Mouse (Mus musculus) forebrain, embryonic 14.5 days (tissue): Measurements from ENCODE around the gene Nrbf2. TPM values are rescaled to one million over a fixed set of nuclear protein-coding genes. Genes with fewer than 3 reads are reported as not detected.
A peak's percentile ranks its signal among the peaks of the same experiment; 100 is the strongest.

Experiments used
- ATAC-seq: fragments of 200-750 bp; cut with Nextera tagmentation; 2 replicates; pipeline ENCODE4 v1.8.0; 2017; ENCODE audit warnings: mild to moderate bottlenecking, moderate library complexity
- DNase-seq: peaks from one replicate; pipeline ENCODE4 v3.0.0-alpha.2; 2015; ENCODE audit warnings: low spot score
- H3K27ac ChIP-seq: fragments of 300-500 bp; sonication (generic); 2 replicates; pipeline ENCODE4 v1.5.1; 2014; ENCODE audit warnings: low read depth, mild to moderate bottlenecking, control low read depth, low read length, moderate library complexity
- H3K27me3 ChIP-seq: fragments of 300-500 bp; sonication (generic); replicated peaks from 2 replicates; pipeline ENCODE4 v1.6.1; 2014; ENCODE audit warnings: low read length, control low read depth, mixed read lengths; ENCODE audit not compliant: control insufficient read depth, insufficient read depth
- H3K36me3 ChIP-seq: fragments of 300-500 bp; sonication (generic); 2 replicates; pipeline ENCODE4 v1.6.1; 2014; ENCODE audit warnings: low read length, control low read depth; ENCODE audit not compliant: control insufficient read depth, insufficient read depth
- H3K4me1 ChIP-seq: fragments of 300-500 bp; sonication (generic); 2 replicates; pipeline ENCODE4 v1.6.1; 2014; ENCODE audit warnings: antibody characterized with exemption, low read length, control low read depth; ENCODE audit not compliant: control insufficient read depth, insufficient read depth
- H3K4me2 ChIP-seq: fragments of 300-500 bp; sonication (generic); 2 replicates; pipeline ENCODE4 v1.6.1; 2014; ENCODE audit warnings: mild to moderate bottlenecking, control low read depth, low read length
- H3K4me3 ChIP-seq: fragments of 300-500 bp; sonication (generic); 2 replicates; pipeline ENCODE4 v1.5.1; 2014; ENCODE audit warnings: low read depth, low read length, control low read depth
- H3K9ac ChIP-seq: fragments of 300-500 bp; sonication (generic); 2 replicates; pipeline ENCODE4 v1.6.1; 2014; ENCODE audit warnings: mild to moderate bottlenecking, low read length, control low read depth, moderate library complexity
- H3K9me3 ChIP-seq: fragments of 300-500 bp; sonication (generic); replicated peaks from 2 replicates; pipeline ENCODE4 v1.6.1; 2016; ENCODE audit warnings: low read length, control low read depth, mixed read lengths; ENCODE audit not compliant: control insufficient read depth
- WGBS: fragments of 180-500 bp; shearing (Covaris S2); extraction: QIAGEN DNeasy Blood & Tissue Kit; methylation state at CpG from one replicate; pipeline ENCODE4 v1.1.7; 2014; 5-methylcytosine and 5-hydroxymethylcytosine counted together
- polyA plus RNA-seq: library from polyadenylated mRNA; unstranded; fragments of >200 nt; fragmentation: Nextera tagmentation; extraction: Ambion mirVana; gene quantifications from 2 replicates; pipeline ENCODE4 v1.2.1, GENCODE M21; 2014

Nrbf2 gene
- polyA plus RNA-seq, 1 experiment from 2014 or later: 41.7 TPM

DNA sequence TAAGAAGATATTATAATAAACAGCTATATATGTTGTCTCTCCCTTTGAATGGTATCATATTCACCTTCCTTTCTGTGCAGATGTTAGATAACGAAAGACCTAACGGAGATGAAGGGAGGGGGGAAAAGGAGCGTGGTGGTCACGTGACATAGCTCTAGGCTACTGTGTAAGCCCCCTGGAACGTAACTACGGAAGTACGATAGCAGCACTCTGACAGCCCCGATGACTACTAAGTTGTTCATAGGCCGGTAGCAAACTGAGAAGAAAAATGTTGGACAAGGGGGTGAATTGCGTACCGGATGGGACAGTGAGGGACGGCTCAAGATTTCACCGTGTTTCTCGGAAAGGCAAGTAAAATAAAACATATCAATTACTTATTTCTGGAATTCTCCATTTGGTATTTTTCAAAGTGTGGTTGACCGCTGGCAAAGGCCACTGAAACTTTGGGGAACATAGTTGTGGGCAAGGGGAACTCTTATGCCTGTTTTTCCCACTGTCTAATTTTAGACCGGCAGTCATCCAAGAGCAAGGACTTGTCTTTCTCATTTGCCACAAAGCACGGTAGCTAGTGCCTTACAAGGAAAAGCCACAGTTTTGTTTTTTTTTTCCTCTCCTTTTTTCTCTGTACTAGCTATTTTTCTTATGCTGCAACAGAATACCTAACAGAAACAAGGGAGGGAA lies 12.2 kb upstream of the Nrbf2 start:
- no peak overlapping the region for H3K9ac ChIP-seq
- ATAC-seq (no peak), DNase-seq (no peak)
- 94% methylated on average over 17 of the region's 17 CpGs for WGBS
- no peak overlapping the region for H3K27ac ChIP-seq
- H3K4me1 ChIP-seq: no peaks in the 10 kb centered on the region
- H3K27me3 ChIP-seq: no peaks in the 10 kb centered on the region
- no peak overlapping the region for H3K4me2 ChIP-seq
- no peaks in the 10 kb centered on the region for H3K36me3 ChIP-seq
- H3K9me3 ChIP-seq: no peaks in the 10 kb centered on the region
- no peak overlapping the region for H3K4me3 ChIP-seq

DNA sequence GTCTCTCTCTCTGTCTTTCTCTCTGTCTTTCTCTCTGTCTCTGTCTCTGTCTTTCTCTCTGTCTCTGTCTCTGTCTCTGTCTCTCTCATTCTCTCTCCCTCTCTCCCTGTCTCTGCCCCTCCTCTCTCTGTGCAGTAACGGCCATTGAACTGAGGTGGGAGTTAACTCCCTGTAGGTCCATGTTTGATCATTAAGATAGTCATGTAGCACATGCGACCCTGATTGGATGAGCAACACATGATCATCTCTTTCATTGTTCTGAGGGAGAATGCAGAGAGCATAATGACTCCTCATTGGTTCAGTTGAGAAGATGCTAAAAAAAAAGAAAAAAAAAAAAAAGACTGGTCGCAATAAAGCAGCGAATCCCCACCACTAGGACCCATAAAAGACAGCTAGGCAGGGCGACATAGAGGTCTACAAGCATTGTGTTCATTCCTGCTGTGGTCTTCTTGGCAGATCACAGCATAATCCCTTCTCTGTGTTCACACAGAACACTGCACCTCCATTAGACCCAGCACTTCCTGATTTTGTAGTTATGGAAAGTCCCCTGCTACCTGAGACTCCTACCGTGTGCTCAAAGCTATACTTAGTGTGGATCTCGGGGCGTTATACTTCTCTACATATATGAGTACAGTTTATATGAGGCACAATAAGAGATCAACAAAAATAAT lies 11.5 kb upstream of the Nrbf2 start:
- no peaks in the 10 kb centered on the region for H3K9me3 ChIP-seq
- H3K27ac ChIP-seq: no peak overlapping the region
- H3K9ac ChIP-seq: no peak overlapping the region
- no peak overlapping the region for H3K4me3 ChIP-seq
- H3K4me2 ChIP-seq: no peak overlapping the region
- 84% methylated on average over 8 of the region's 8 CpGs for WGBS
- H3K36me3 ChIP-seq: no peaks in the 10 kb centered on the region
- H3K4me1 ChIP-seq: no peaks in the 10 kb centered on the region
- DNase-seq: no peak
- no peak for ATAC-seq
- H3K27me3 ChIP-seq: no peaks in the 10 kb centered on the region

DNA sequence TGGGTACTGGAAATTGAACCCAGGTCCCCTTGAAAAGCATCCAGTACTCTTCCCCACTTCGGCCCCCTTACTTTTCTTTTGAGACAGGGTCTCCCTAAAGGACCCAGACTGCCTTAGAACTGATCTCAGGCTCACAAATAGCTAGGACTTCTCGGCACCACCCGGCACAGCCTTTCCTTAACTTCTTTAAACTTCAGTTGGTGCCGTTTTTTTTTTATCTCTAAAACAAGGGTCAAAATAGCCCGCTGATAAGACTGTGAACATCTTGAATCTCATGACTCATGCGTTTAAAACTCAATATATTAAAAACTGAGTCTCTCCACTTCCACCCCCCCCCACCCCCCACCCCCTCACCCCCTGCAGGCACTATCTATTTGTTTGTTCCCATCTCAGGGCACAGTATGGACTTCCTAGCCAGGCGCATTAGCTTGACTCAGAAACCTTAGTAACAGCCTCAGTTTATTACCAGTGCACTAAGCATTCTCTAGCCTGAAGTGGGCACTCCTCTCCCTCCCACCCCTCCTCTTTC lies 10.9 kb upstream of the Nrbf2 start:
- no peaks in the 10 kb centered on the region for H3K9me3 ChIP-seq
- no peak overlapping the region for H3K4me2 ChIP-seq
- WGBS: 86% methylated on average over 7 of the region's 7 CpGs
- H3K9ac ChIP-seq: no peak overlapping the region
- H3K27ac ChIP-seq: no peak overlapping the region
- no peak overlapping the region for H3K4me3 ChIP-seq
- no peaks in the 10 kb centered on the region for H3K36me3 ChIP-seq
- H3K4me1 ChIP-seq: no peaks in the 10 kb centered on the region
- ATAC-seq: no peak
- DNase-seq: no peak
- no peaks in the 10 kb centered on the region for H3K27me3 ChIP-seq

DNA sequence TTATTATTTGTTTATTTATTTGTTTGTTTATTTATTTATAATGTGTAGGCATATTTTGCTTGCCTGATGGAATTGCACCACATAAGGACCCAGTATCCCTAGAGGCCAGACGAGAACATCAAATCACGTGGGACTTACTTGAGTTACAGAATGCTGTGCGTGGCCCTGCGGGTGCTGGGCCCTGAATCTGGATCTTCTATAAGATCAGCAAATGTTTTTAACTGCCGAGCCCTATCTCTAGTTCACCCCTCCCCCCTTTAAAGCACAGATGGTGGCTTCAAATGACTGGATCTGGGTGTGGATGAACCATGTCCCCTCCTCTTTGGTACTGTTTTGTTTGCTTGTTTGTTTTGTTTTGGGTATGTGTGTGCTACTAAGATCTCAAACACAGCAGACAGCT lies 10.2 kb upstream of the Nrbf2 start:
- ATAC-seq: no peak
- no peak for DNase-seq
- H3K4me1 ChIP-seq: no peaks in the 10 kb centered on the region

DNA sequence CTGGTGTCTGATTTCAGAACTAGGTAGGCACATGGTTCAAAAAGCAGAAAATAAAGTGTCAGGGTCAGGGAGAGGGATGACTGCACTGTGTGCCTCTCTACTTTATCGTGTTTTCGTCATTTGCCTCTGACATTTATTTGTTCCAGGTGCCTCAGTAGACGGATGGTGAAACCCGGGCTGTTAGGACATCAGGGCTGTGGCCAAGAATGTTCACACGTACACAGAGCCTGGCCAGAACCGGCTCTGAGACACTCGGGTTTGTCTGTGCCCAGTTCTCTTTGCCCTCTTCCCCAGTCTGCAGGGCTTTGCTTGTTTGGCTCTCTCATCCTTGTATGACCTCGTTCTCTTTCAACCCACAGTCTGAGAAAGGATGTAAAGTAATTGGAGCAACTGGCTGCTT lies 6.0 kb upstream of the Nrbf2 start:
- H3K4me1 ChIP-seq: no peaks in the 10 kb centered on the region
- WGBS: 86% methylated on average over 8 of the region's 8 CpGs
- no peak overlapping the region for H3K27ac ChIP-seq
- ATAC-seq (no peak), DNase-seq (no peak)
- no peaks in the 10 kb centered on the region for H3K36me3 ChIP-seq
- H3K27me3 ChIP-seq: no peaks in the 10 kb centered on the region
- H3K9ac ChIP-seq: no peak overlapping the region
- no peak overlapping the region for H3K4me2 ChIP-seq
- no peak overlapping the region for H3K4me3 ChIP-seq
- H3K9me3 ChIP-seq: no peaks in the 10 kb centered on the region

More for the DNA sequence above, 10.2 kb upstream of the Nrbf2 start:
- H3K36me3 ChIP-seq: no peaks in the 10 kb centered on the region
- 84% methylated on average over 5 of the region's 5 CpGs for WGBS
- H3K9ac ChIP-seq: no peak overlapping the region
- H3K27ac ChIP-seq: no peak overlapping the region
- H3K4me3 ChIP-seq: no peak overlapping the region
- H3K4me2 ChIP-seq: no peak overlapping the region
- no peaks in the 10 kb centered on the region for H3K27me3 ChIP-seq
- no peaks in the 10 kb centered on the region for H3K9me3 ChIP-seq

DNA sequence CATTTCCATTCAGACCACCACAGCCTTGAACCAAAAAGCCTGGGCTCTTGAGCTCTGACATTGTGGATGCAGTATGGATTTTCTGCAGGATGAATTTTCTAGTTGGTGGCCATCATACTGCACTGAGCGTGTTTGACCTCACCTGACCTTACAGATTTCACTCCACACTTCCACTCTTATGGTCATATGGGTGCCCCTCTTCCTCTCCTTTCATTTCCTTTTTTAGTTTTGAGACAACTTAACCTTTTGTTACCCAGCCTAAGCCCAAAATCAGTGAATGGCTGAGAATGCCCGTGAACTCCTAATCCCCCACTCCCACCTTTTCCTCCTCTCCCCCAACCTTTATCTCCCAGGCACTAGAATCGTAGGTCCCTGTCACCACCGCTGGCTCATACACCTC lies 5.5 kb upstream of the Nrbf2 start:
- DNase-seq (no peak), ATAC-seq (no peak)
- H3K9ac ChIP-seq: no peak overlapping the region
- H3K27me3 ChIP-seq: no peaks in the 10 kb centered on the region
- WGBS: 65% methylated on average over 4 of the region's 4 CpGs
- H3K9me3 ChIP-seq: no peaks in the 10 kb centered on the region
- H3K4me3 ChIP-seq: no peak overlapping the region
- no peak overlapping the region for H3K4me2 ChIP-seq
- H3K36me3 ChIP-seq: no peaks in the 10 kb centered on the region
- H3K4me1 ChIP-seq: no peaks in the 10 kb centered on the region
- H3K27ac ChIP-seq: no peak overlapping the region

DNA sequence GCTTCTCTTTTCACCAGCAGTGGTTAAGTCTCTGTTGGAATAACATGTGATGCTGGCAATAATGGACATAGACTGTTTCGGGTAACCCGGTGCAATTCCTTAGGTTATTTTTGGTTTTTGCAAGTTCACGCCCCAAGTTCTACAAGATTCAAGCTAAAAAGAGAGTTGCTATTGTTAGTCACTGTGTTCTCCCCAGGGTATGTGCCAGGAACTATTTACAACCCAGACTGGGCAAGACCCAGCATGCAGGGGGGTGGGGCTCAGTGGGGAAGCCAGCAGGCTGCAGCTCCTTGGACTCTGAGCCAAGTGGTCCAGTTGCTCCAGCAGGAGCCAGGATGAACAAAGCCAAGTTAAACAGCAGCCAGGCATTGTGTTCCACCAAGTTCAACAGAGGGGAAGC lies 2.8 kb upstream of the Nrbf2 start:
- Histone ChIP-seq H3K9me3 (no peaks in the 10 kb centered on the region), H3K4me1 (peaks cover 10% of the 10 kb centered on the region; the same call in 1 of the 2 replicates), H3K27ac (no peak overlapping the region), H3K9ac (no peak overlapping the region), H3K36me3 (no peaks in the 10 kb centered on the region), H3K27me3 (no peaks in the 10 kb centered on the region), H3K4me2 (no peak overlapping the region), H3K4me3 (no peak overlapping the region)
- DNase-seq (peak; percentile 13), ATAC-seq (no peak)
- WGBS: 76% methylated on average over 3 of the region's 3 CpGs

DNA sequence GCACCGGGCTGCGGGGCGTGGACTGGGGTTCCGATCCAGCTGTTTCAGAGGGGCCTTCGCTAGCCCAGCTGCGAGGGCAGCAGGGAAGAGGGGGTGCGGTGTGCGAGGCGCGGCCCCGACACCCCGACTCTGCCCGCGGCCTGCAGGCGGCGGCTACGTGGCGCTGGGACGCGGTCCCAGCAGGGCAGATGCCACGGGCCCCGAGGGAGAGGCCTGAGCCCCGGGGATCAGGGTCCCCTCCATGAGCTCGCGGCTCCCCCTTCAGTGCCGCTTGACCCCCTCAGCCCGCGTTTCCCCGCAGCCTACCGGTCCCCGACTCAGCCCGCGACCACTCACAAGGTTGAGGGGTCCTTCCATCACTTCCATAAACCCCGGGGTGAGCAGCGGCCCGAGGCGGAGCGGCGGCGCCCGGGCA lies 337 bp downstream of the Nrbf2 start:
- Histone ChIP-seq H3K27me3 (no peaks in the 10 kb centered on the region), H3K4me2 (peak overlapping the region; percentile 75), H3K4me3 (peak overlapping the region; percentile 66), H3K9me3 (no peaks in the 10 kb centered on the region), H3K27ac (peak overlapping the region; percentile 28; the same call in 1 of the 2 replicates), H3K4me1 (peaks cover 10% of the 10 kb centered on the region; the same call in 1 of the 2 replicates), H3K9ac (peak overlapping the region; percentile 73), H3K36me3 (no peaks in the 10 kb centered on the region)
- DNase-seq (peak; percentile 11), ATAC-seq (peak; percentile 73)
- under 1% methylated on average over 26 of the region's 41 CpGs for WGBS

DNA sequence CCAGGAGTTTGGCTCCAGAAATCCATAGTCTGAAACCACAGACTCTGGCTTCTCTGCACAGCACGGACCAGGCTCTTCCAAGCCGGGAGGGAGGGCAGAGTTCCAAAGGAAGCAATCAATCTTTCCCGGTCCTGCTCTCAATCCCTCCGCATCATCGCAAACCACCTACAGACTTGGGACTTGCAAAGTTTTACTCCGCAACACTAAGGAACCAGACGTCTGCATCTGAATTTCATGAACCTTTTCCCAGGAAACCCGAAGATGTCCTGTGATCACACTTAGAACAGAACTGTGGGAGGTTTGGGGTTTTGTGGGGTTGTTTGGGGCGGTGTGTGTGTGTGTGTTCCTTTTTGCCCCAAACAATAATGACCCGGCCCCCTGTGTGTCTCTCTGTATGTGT lies 794 bp downstream of the Nrbf2 start:
- Histone ChIP-seq H3K4me3 (peak overlapping the region; percentile 66), H3K4me1 (peaks cover 10% of the 10 kb centered on the region; the same call in 1 of the 2 replicates), H3K27ac (0 out of 2 replicates have a peak overlapping the region, but pooled peaks have one; percentile 28), H3K9me3 (no peaks in the 10 kb centered on the region), H3K9ac (peak overlapping the region; percentile 73), H3K36me3 (no peaks in the 10 kb centered on the region), H3K4me2 (peak overlapping the region; percentile 75), H3K27me3 (no peaks in the 10 kb centered on the region)
- DNase-seq (peak; percentile 5), ATAC-seq (no peak)
- WGBS: 6% methylated on average over 10 of the region's 10 CpGs
